28 mouse cellular contexts compared by ENCODE assay signal in genomic region chr6:5236843-5237371, GRCm38 (mm10). TPM values are rescaled to one million over a fixed set of nuclear protein-coding genes. Genes with fewer than 3 reads are reported as not detected.
"Had no signal": no experiment of that assay in that cellular context is flagged by ENCODE, and none has a peak within 500 bp of the region (broad histone marks: within the 10 kb centered on the region; RNA-seq: fewer than 3 reads in every experiment).

No protein-coding gene starts in this region.

- ATAC-seq: intestine, postnatal 0 days had no signal

- H3K9me3 ChIP-seq: limb, embryonic 10.5 days; limb, embryonic 13.5 days; neural tube, embryonic 12.5 days; neural tube, embryonic 15.5 days had no signal

- H3K9ac ChIP-seq: limb, embryonic 13.5 days; neural tube, embryonic 12.5 days; neural tube, embryonic 15.5 days had no signal

- H3K4me1 ChIP-seq: limb, embryonic 10.5 days; limb, embryonic 13.5 days; neural tube, embryonic 12.5 days; neural tube, embryonic 15.5 days had no signal

- H3K36me3 ChIP-seq: limb, embryonic 10.5 days; limb, embryonic 13.5 days; neural tube, embryonic 12.5 days; neural tube, embryonic 15.5 days had no signal

- H3K27ac ChIP-seq: kidney, postnatal 0 days; layer of hippocampus, adult 2 months; limb, embryonic 10.5 days; limb, embryonic 13.5 days; neural tube, embryonic 12.5 days; neural tube, embryonic 15.5 days; stomach, postnatal 0 days had no signal

- H3K4me3 ChIP-seq: layer of hippocampus, adult 2 months; limb, embryonic 10.5 days; limb, embryonic 13.5 days; neural tube, embryonic 12.5 days; neural tube, embryonic 15.5 days had no signal

- DNase-seq: kidney, adult 2 months; kidney, postnatal 25 days; layer of hippocampus, adult 9-11 months; lung, adult 2 months; midbrain, embryonic 14.5 days; right cerebral cortex, adult 18-20 months; right cerebral cortex, postnatal 14 days; right cerebral cortex, postnatal 4 days; thymus, postnatal 25 days had no signal

- H3K27me3 ChIP-seq: limb, embryonic 13.5 days; neural tube, embryonic 12.5 days; neural tube, embryonic 15.5 days had no signal

- H3K4me2 ChIP-seq: limb, embryonic 13.5 days; midbrain, embryonic 11.5 days; neural tube, embryonic 12.5 days; neural tube, embryonic 15.5 days had no signal

RNA-seq across cellular contexts. Expression of gene Pon1, which starts 43.2 kb away (rescaled TPM):
- total RNA-seq: layer of hippocampus, adult 2 months; layer of hippocampus, postnatal 25 days; left cerebral cortex, adult 18-20 months; left cerebral cortex, postnatal 25 days; megakaryocyte progenitor cell, adult 5-6 weeks; megakaryocyte-erythroid progenitor cell, adult 5-6 weeks had no signal
- polyA plus RNA-seq: intestine, embryonic 14.5 days; intestine, postnatal 0 days; kidney, embryonic 14.5 days; limb, embryonic 10.5 days; limb, embryonic 13.5 days; midbrain, embryonic 14.5 days; midbrain, postnatal 0 days; neural tube, embryonic 12.5 days; neural tube, embryonic 15.5 days; stomach, embryonic 14.5 days; thymus, postnatal 0 days had no signal
